Mouse (Mus musculus) liver, adult 2 months (tissue): ENCODE measurements around the gene Mybbp1a.

Source experiments
- CTCF ChIP-seq: fragments of 200-500 bp; IDR thresholded peaks from 2 replicates; pipeline ENCODE4 v1.5.1; 2011; ENCODE audit warnings: low read depth, low read length, control low read depth
- POLR2A ChIP-seq: fragments of 200-500 bp; IDR thresholded peaks from 2 replicates; pipeline ENCODE4 v1.6.1; 2011; ENCODE audit warnings: low read length, control low read depth; ENCODE audit not compliant: insufficient read depth; ENCODE audit errors: extremely low read depth

- TF ChIP-seq CTCF = no peak
- no peak for TF ChIP-seq POLR2A
These were observed 27.4 kb downstream of the Mybbp1a start for GRCm38 (mm10) chr11:72468525-72468924.
